Mouse (Mus musculus) small intestine, adult 2 months (tissue): ENCODE measurements around the gene Gtf2a2. TPM values are rescaled to one million over a fixed set of nuclear protein-coding genes. Genes with fewer than 3 reads are reported as not detected.
A peak's percentile ranks its signal among the peaks of the same experiment; 100 is the strongest.

ENCODE experiments used
- H3K27ac ChIP-seq: fragments of 200-500 bp; 2 replicates; pipeline ENCODE4 v1.5.1; 2012; ENCODE audit warnings: low read depth, low read length, control low read depth, inconsistent platforms; ENCODE audit not compliant: insufficient read depth
- H3K27me3 ChIP-seq: fragments of 200-500 bp; 2 replicates; pipeline ENCODE4 v1.6.1; 2012; ENCODE audit warnings: mild to moderate bottlenecking, moderate library complexity, low read length, inconsistent platforms; ENCODE audit not compliant: control insufficient read depth, insufficient read depth
- H3K36me3 ChIP-seq: fragments of 200-500 bp; 2 replicates; pipeline ENCODE4 v1.6.1; 2012; ENCODE audit warnings: mild to moderate bottlenecking, low read length, control low read depth, inconsistent platforms; ENCODE audit not compliant: control insufficient read depth, insufficient read depth
- H3K4me1 ChIP-seq: fragments of 200-500 bp; 2 replicates; pipeline ENCODE4 v1.6.1; 2012; ENCODE audit warnings: low read length, inconsistent platforms, mixed read lengths; ENCODE audit not compliant: control insufficient read depth, insufficient read depth, insufficient read length
- H3K4me3 ChIP-seq: fragments of 200-500 bp; 2 replicates; pipeline ENCODE4 v1.5.1; 2012; ENCODE audit warnings: low read depth, mild to moderate bottlenecking, control low read depth, inconsistent platforms, low read length, moderate library complexity
- CTCF ChIP-seq: fragments of 200-500 bp; IDR thresholded peaks from 2 replicates; pipeline ENCODE4 v1.5.1; 2012; ENCODE audit warnings: low read depth, mild to moderate bottlenecking, control low read depth, inconsistent platforms, low read length, moderate library complexity, mixed read lengths; ENCODE audit not compliant: insufficient replicate concordance, insufficient read length; ENCODE audit errors: extremely low read depth
- POLR2A ChIP-seq: fragments of 200-500 bp; IDR thresholded peaks from 2 replicates; pipeline ENCODE4 v1.6.1; 2012; ENCODE audit warnings: low read depth, mild to moderate bottlenecking, control low read depth, inconsistent platforms, low read length, moderate library complexity
- WGBS: fragments of 180-500 bp; shearing (Covaris S2); methylation state at CpG from one replicate; pipeline ENCODE4 v1.1.7; 2018; 5-methylcytosine and 5-hydroxymethylcytosine counted together
- polyA plus RNA-seq: library from polyadenylated mRNA; depleted of rRNA; stranded (reverse); fragments of >200 nt; gene quantifications from 2 replicates; pipeline ENCODE4 v1.2.3, GENCODE M21; 2012; rRNA removed

Gene Gtf2a2
- polyA plus RNA-seq: 9.2 and 10.1 TPM in 2 replicates

DNA sequence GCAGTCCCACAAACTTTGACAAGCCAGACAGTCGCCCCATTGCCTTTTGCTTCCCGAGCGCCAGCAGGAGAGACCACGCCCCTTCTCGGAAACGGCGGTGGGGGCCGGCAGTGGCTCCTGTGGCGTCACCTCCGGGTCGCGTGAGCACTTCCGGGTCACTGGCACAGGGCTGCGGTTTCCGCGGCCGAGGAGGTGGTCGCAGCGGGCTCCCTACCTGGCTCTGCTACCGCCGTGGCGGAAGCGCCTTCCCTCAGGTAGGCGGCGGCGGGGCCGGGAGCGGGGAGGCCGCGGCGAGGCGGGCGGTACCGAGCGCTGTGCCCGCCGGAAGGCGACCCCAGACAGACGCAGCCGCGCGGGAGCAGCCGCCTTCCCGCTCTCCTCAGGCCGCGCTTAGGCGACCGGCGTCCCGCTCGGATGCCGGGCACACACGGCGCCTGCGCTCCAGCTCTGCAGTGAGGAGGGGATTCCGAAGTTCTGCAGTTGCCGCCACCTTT lies at the start of gene Gtf2a2:
Gene Gtf2a2, plus strand, starts transcription at position 143 of the 494 bp plus-strand sequence.
- Histone ChIP-seq H3K36me3 (peaks cover 23% of the 10 kb centered on the region), H3K4me3 (peak within 1 kb of the TSS; percentile 90), H3K4me1 (peaks cover 2% of the 10 kb centered on the region; the same call in 1 of the 2 replicates), H3K27me3 (no peaks in the 10 kb centered on the region), H3K27ac (peak within 1 kb of the TSS; percentile 77)
- under 1% methylated on average over 57 of the region's 57 CpGs for WGBS
- TF ChIP-seq CTCF (no peak), POLR2A (peak; percentile 82)

GRCm38 (mm10) chr9:69964370-69964769 lies 48.0 kb upstream of the Gtf2a2 start:
- no peaks in the 10 kb centered on the region for H3K36me3 ChIP-seq
- TF ChIP-seq POLR2A (no peak), CTCF (no peak)
- 75% methylated on average over 3 of the region's 3 CpGs for WGBS

GRCm38 (mm10) chr9:69985526-69985925 lies 26.8 kb upstream of the Gtf2a2 start:
- Histone ChIP-seq H3K4me3 (no peak overlapping the region), H3K36me3 (no peaks in the 10 kb centered on the region), H3K27ac (no peak overlapping the region), H3K27me3 (no peaks in the 10 kb centered on the region), H3K4me1 (no peaks in the 10 kb centered on the region)
- no peak for TF ChIP-seq CTCF
- 73% methylated on average over 1 of the region's 1 CpGs for WGBS

More at GRCm38 (mm10) chr9:69964370-69964769, 48.0 kb upstream of the Gtf2a2 start:
- Histone ChIP-seq H3K27me3 (no peaks in the 10 kb centered on the region), H3K27ac (no peak overlapping the region), H3K4me3 (no peak overlapping the region), H3K4me1 (no peaks in the 10 kb centered on the region)

DNA sequence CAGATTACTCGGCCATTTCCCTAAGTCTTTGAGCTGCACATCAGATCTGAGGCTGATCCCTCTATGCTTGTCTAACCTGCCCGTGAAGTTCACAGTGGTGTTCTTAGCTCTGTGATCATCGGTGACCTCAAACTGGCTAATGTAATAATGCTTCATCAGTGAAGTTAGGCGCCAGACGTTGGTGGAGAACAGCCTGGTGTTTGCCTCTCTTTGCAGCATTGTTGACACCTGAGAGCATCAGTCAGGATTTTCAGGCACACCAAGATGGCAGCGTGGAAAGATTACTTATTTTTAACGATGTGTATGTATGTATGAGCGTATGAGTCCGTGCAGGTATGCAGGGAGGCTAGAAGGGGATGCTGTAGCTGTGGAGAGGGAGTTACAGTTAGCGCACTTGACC lies 26.3 kb upstream of the Gtf2a2 start:
- H3K36me3 ChIP-seq: no peaks in the 10 kb centered on the region
- no peaks in the 10 kb centered on the region for H3K4me1 ChIP-seq
- no peak overlapping the region for H3K27ac ChIP-seq
- H3K27me3 ChIP-seq: no peaks in the 10 kb centered on the region
- WGBS: 74% methylated on average over 10 of the region's 10 CpGs
- no peak overlapping the region for H3K4me3 ChIP-seq
- no peak for TF ChIP-seq CTCF
- TF ChIP-seq POLR2A: no peak

DNA sequence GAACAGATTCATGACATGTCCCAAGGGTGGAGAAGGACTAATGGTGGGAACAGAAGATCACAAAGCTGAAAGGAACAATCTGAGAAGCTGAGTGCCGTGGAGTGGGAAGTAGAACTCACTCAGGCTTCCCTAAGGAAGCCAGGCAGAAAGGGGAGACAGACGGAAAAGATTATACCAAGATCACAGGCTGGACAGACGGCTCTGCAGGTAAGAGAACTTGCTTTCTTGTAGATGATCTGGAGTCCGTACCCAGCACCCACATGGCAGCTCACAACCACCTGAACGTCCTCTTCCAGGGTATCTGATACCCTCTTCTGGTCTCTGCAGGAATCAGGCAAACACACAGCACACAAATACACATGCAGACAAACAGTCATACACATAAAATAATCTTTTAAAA lies 25.8 kb upstream of the Gtf2a2 start:
- H3K4me3 ChIP-seq: no peak overlapping the region
- H3K27ac ChIP-seq: no peak overlapping the region
- H3K4me1 ChIP-seq: no peaks in the 10 kb centered on the region
- H3K36me3 ChIP-seq: no peaks in the 10 kb centered on the region
- TF ChIP-seq CTCF: no peak
- TF ChIP-seq POLR2A: no peak
- WGBS: 89% methylated on average over 5 of the region's 5 CpGs
- H3K27me3 ChIP-seq: no peaks in the 10 kb centered on the region

DNA sequence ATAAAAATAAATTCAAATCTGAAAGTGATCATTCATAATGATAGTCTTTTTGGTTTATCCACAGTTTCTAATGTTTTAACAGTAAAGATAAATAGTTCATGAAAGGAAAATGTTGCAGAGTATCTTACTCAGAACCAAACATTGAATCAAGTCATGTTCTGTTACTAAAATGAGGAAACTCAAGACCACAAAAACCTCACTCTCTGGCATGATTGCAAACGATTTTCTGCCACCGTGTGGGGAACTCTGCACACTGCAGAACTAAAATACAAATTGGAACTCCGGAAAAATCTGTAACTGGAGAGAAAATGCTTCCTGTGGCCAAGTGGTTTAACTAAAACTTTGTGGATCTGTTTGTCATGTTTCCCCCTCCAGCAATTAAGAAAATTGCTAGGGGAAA lies 24.8 kb upstream of the Gtf2a2 start:
- Histone ChIP-seq H3K36me3 (peaks cover 2% of the 10 kb centered on the region; the same call in 1 of the 2 replicates), H3K27ac (no peak overlapping the region), H3K4me1 (no peaks in the 10 kb centered on the region), H3K27me3 (no peaks in the 10 kb centered on the region), H3K4me3 (no peak overlapping the region)
- WGBS: under 1% methylated on average over 3 of the region's 3 CpGs
- TF ChIP-seq CTCF (no peak), POLR2A (no peak)

- WGBS: 20% methylated on average over 16 of the region's 16 CpGs
- Histone ChIP-seq H3K27me3 (no peaks in the 10 kb centered on the region), H3K27ac (peak overlapping the region; percentile 29; the same call in 1 of the 2 replicates), H3K4me3 (peak overlapping the region; percentile 85), H3K4me1 (no peaks in the 10 kb centered on the region), H3K36me3 (peaks cover 2% of the 10 kb centered on the region; the same call in 1 of the 2 replicates)
- TF ChIP-seq CTCF (no peak), POLR2A (no peak)
These were observed 23.5 kb upstream of the Gtf2a2 start for GRCm38 (mm10) chr9:69988706-69989302.
